Mouse (Mus musculus): Measurements from ENCODE around the gene Dffb. TPM values are rescaled to one million over a fixed set of nuclear protein-coding genes. Genes with fewer than 3 reads are reported as not detected.

Gene Dffb
- 21.5 and 22.3 TPM in 2 replicates for polyA plus RNA-seq (2012; rRNA removed)

GRCm38 (mm10) chr4:153974431-153975291 is at the start of gene Dffb, which contains the start of gene Cep104:
Dffb (minus strand) TSS chr4:153975126.
Cep104 (plus strand) TSS chr4:153975194.

GRCm38 (mm10) chr4:154011646-154012089 is 36.7 kb upstream of the Dffb start, which contains the start of gene Lrrc47:
Lrrc47 (plus strand) TSS chr4:154011731.

GRCm38 (mm10) chr4:153956569-153957405 is 18.1 kb downstream of the Dffb start, which contains the start of gene A430005L14Rik:
A430005L14Rik (plus strand) TSS chr4:153957237.

Other genes with a start within 250 kb of the Dffb start
- 41.6 and 45.3 TPM in 2 replicates for gene A430005L14Rik, start 17.9 kb downstream of the Dffb start, polyA plus RNA-seq (2012; rRNA removed)
- gene Cep104, start 68 bp upstream of the Dffb start, polyA plus RNA-seq (2012; rRNA removed): 16.4 and 16.9 TPM in 2 replicates
- 58.0 and 62.6 TPM in 2 replicates for gene Lrrc47, start 36.6 kb upstream of the Dffb start, polyA plus RNA-seq (2012; rRNA removed)
- gene Smim1, start 51.1 kb upstream of the Dffb start, polyA plus RNA-seq (2012; rRNA removed): 6.4 and 7.5 TPM in 2 replicates
- not detected in 2 replicates for gene Ccdc27, start 67.6 kb upstream of the Dffb start, polyA plus RNA-seq (2012; rRNA removed)
- 3.1 and 5.3 TPM in 2 replicates for gene Trp73, start 165.1 kb upstream of the Dffb start, polyA plus RNA-seq (2012; rRNA removed)
- 50.5 and 59.0 TPM in 2 replicates for gene Wrap73, start 167.2 kb upstream of the Dffb start, polyA plus RNA-seq (2012; rRNA removed)
- gene Tprgl, start 185.5 kb upstream of the Dffb start, polyA plus RNA-seq (2012; rRNA removed): 122 and 127 TPM in 2 replicates
- 11.6 and 25.3 TPM in 2 replicates for gene Megf6, start 195.6 kb upstream of the Dffb start, polyA plus RNA-seq (2012; rRNA removed)

Data from central nervous system, embryonic 14 days (tissue).